Mouse (Mus musculus): ENCODE data around the gene Stk10. TPM values are rescaled to one million over a fixed set of nuclear protein-coding genes. Genes with fewer than 3 reads are reported as not detected.
"Not testable (repeated sequence)": the region's sequence is repeated elsewhere in the genome, so short reads cannot be mapped to it uniquely, and the experiment has no call there.

Stk10 gene
- polyA plus RNA-seq, 1 experiment from 2014 or later: 2.9 TPM

- Histone ChIP-seq H3K36me3 (no peaks in the 10 kb centered on the region), H3K9ac (no peak overlapping the region), H3K4me1 (peaks cover 17% of the 10 kb centered on the region), H3K4me3 (no peak overlapping the region), H3K27ac (no peak overlapping the region), H3K9me3 (no peaks in the 10 kb centered on the region), H3K27me3 (no peaks in the 10 kb centered on the region), H3K4me2 (no peak overlapping the region)
- ATAC-seq (ENCODE audit: borderline replicate concordance, extremely low read depth, low FRiP score, low TSS enrichment): no peak
- 58% methylated on average over 6 of the region's 6 CpGs for WGBS
These were observed 83.0 kb downstream of the Stk10 start for GRCm38 (mm10) chr11:32616091-32616490.

GRCm38 (mm10) chr11:32618036-32618435 lies 84.9 kb downstream of the Stk10 start:
- ATAC-seq (ENCODE audit: borderline replicate concordance, extremely low read depth, low FRiP score, low TSS enrichment): no peak
- H3K9ac ChIP-seq: no peak overlapping the region
- no peak overlapping the region for H3K4me3 ChIP-seq
- no peak overlapping the region for H3K4me2 ChIP-seq
- H3K4me1 ChIP-seq: peaks cover 17% of the 10 kb centered on the region
- H3K27ac ChIP-seq: no peak overlapping the region
- no peaks in the 10 kb centered on the region for H3K27me3 ChIP-seq
- 75% methylated on average over 1 of the region's 1 CpGs for WGBS
- H3K36me3 ChIP-seq: no peaks in the 10 kb centered on the region
- no peaks in the 10 kb centered on the region for H3K9me3 ChIP-seq

- H3K9me3 ChIP-seq; H3K4me2 ChIP-seq; H3K27ac ChIP-seq; H3K4me3 ChIP-seq; H3K9ac ChIP-seq; H3K27me3 ChIP-seq; ATAC-seq (ENCODE audit: borderline replicate concordance, extremely low read depth, low FRiP score, low TSS enrichment); H3K36me3 ChIP-seq: not testable (repeated sequence)
- 79% methylated on average over 5 of the region's 5 CpGs for WGBS
- H3K4me1 ChIP-seq: peaks cover 17% of the 10 kb centered on the region
These were observed 85.5 kb downstream of the Stk10 start for GRCm38 (mm10) chr11:32618641-32619040.

GRCm38 (mm10) chr11:32619257-32619816 lies 86.2 kb downstream of the Stk10 start:
- H3K4me1 ChIP-seq: peaks cover 17% of the 10 kb centered on the region
- H3K27me3 ChIP-seq: no peaks in the 10 kb centered on the region
- 0 out of 2 replicates have a peak overlapping the region, but pooled peaks have one; percentile 7 for H3K4me2 ChIP-seq
- 23% methylated on average over 8 of the region's 8 CpGs for WGBS
- H3K9ac ChIP-seq: no peak overlapping the region
- no peaks in the 10 kb centered on the region for H3K36me3 ChIP-seq
- peak; percentile 82 for ATAC-seq (ENCODE audit: borderline replicate concordance, extremely low read depth, low FRiP score, low TSS enrichment)
- no peak overlapping the region for H3K4me3 ChIP-seq
- H3K27ac ChIP-seq: peak overlapping the region; percentile 87
- no peaks in the 10 kb centered on the region for H3K9me3 ChIP-seq

- H3K9ac ChIP-seq: no peak overlapping the region
- no peak overlapping the region for H3K4me3 ChIP-seq
- peak overlapping the region; percentile 87 for H3K27ac ChIP-seq
- ATAC-seq (ENCODE audit: borderline replicate concordance, extremely low read depth, low FRiP score, low TSS enrichment): no peak
- no peaks in the 10 kb centered on the region for H3K27me3 ChIP-seq
- no peak overlapping the region for H3K4me2 ChIP-seq
- no peaks in the 10 kb centered on the region for H3K9me3 ChIP-seq
- H3K36me3 ChIP-seq: no peaks in the 10 kb centered on the region
- H3K4me1 ChIP-seq: peaks cover 17% of the 10 kb centered on the region
- 72% methylated on average over 6 of the region's 6 CpGs for WGBS
These were observed 86.9 kb downstream of the Stk10 start for GRCm38 (mm10) chr11:32619866-32620456.

GRCm38 (mm10) chr11:32621831-32622478 lies 88.8 kb downstream of the Stk10 start:
- H3K4me3 ChIP-seq: no peak overlapping the region
- no peaks in the 10 kb centered on the region for H3K36me3 ChIP-seq
- 69% methylated on average over 12 of the region's 12 CpGs for WGBS
- H3K27me3 ChIP-seq: no peaks in the 10 kb centered on the region
- no peak overlapping the region for H3K4me2 ChIP-seq
- peaks cover 17% of the 10 kb centered on the region for H3K4me1 ChIP-seq
- no peaks in the 10 kb centered on the region for H3K9me3 ChIP-seq
- no peak for ATAC-seq (ENCODE audit: borderline replicate concordance, extremely low read depth, low FRiP score, low TSS enrichment)
- H3K27ac ChIP-seq: no peak overlapping the region
- no peak overlapping the region for H3K9ac ChIP-seq

GRCm38 (mm10) chr11:32622479-32623190 lies 89.5 kb downstream of the Stk10 start:
- WGBS: 83% methylated on average over 13 of the region's 13 CpGs

GRCm38 (mm10) chr11:32623236-32623635 lies 90.1 kb downstream of the Stk10 start:
- H3K4me1 ChIP-seq: peaks cover 14% of the 10 kb centered on the region
- no peak overlapping the region for H3K9ac ChIP-seq
- H3K4me2 ChIP-seq: no peak overlapping the region
- H3K27me3 ChIP-seq: no peaks in the 10 kb centered on the region
- no peaks in the 10 kb centered on the region for H3K36me3 ChIP-seq
- no peak overlapping the region for H3K4me3 ChIP-seq
- no peak for ATAC-seq (ENCODE audit: borderline replicate concordance, extremely low read depth, low FRiP score, low TSS enrichment)
- no peaks in the 10 kb centered on the region for H3K9me3 ChIP-seq
- no peak overlapping the region for H3K27ac ChIP-seq
- 85% methylated on average over 5 of the region's 5 CpGs for WGBS

More at GRCm38 (mm10) chr11:32622479-32623190, 89.5 kb downstream of the Stk10 start:
- ATAC-seq (ENCODE audit: borderline replicate concordance, extremely low read depth, low FRiP score, low TSS enrichment): no peak
- H3K4me3 ChIP-seq: no peak overlapping the region
- H3K36me3 ChIP-seq: no peaks in the 10 kb centered on the region
- H3K27me3 ChIP-seq: no peaks in the 10 kb centered on the region
- no peak overlapping the region for H3K4me2 ChIP-seq
- peaks cover 17% of the 10 kb centered on the region for H3K4me1 ChIP-seq
- H3K9ac ChIP-seq: no peak overlapping the region
- no peaks in the 10 kb centered on the region for H3K9me3 ChIP-seq
- H3K27ac ChIP-seq: no peak overlapping the region

- Histone ChIP-seq H3K9ac (no peak overlapping the region), H3K4me2 (no peak overlapping the region), H3K27ac (no peak overlapping the region), H3K36me3 (no peaks in the 10 kb centered on the region), H3K4me3 (no peak overlapping the region), H3K9me3 (no peaks in the 10 kb centered on the region), H3K4me1 (peaks cover 12% of the 10 kb centered on the region), H3K27me3 (no peaks in the 10 kb centered on the region)
- no peak for ATAC-seq (ENCODE audit: borderline replicate concordance, extremely low read depth, low FRiP score, low TSS enrichment)
- 84% methylated on average over 6 of the region's 6 CpGs for WGBS
These were observed 90.8 kb downstream of the Stk10 start for GRCm38 (mm10) chr11:32623912-32624311.

GRCm38 (mm10) chr11:32625677-32626076 lies 92.6 kb downstream of the Stk10 start:
- no peaks in the 10 kb centered on the region for H3K4me1 ChIP-seq
- H3K9ac ChIP-seq: no peak overlapping the region
- H3K9me3 ChIP-seq: no peaks in the 10 kb centered on the region
- no peak overlapping the region for H3K4me3 ChIP-seq
- 58% methylated on average over 1 of the region's 1 CpGs for WGBS
- ATAC-seq (ENCODE audit: borderline replicate concordance, extremely low read depth, low FRiP score, low TSS enrichment): no peak
- H3K27ac ChIP-seq: no peak overlapping the region
- no peaks in the 10 kb centered on the region for H3K27me3 ChIP-seq
- no peak overlapping the region for H3K4me2 ChIP-seq
- H3K36me3 ChIP-seq: no peaks in the 10 kb centered on the region

GRCm38 (mm10) chr11:32626079-32626478 lies 93.0 kb downstream of the Stk10 start:
- no peaks in the 10 kb centered on the region for H3K27me3 ChIP-seq
- H3K27ac ChIP-seq: no peak overlapping the region
- no peak overlapping the region for H3K4me2 ChIP-seq
- no peaks in the 10 kb centered on the region for H3K4me1 ChIP-seq
- H3K9ac ChIP-seq: no peak overlapping the region
- no peak for ATAC-seq (ENCODE audit: borderline replicate concordance, extremely low read depth, low FRiP score, low TSS enrichment)
- no peak overlapping the region for H3K4me3 ChIP-seq
- no peaks in the 10 kb centered on the region for H3K36me3 ChIP-seq
- WGBS: 72% methylated on average over 6 of the region's 6 CpGs
- no peaks in the 10 kb centered on the region for H3K9me3 ChIP-seq

- no peak overlapping the region for H3K27ac ChIP-seq
- 77% methylated on average over 6 of the region's 6 CpGs for WGBS
- ATAC-seq (ENCODE audit: borderline replicate concordance, extremely low read depth, low FRiP score, low TSS enrichment): no peak
These were observed 94.8 kb downstream of the Stk10 start for GRCm38 (mm10) chr11:32627900-32628299.

More at GRCm38 (mm10) chr11:32627900-32628299, 94.8 kb downstream of the Stk10 start:
- no peaks in the 10 kb centered on the region for H3K27me3 ChIP-seq
- H3K4me2 ChIP-seq: no peak overlapping the region
- H3K9ac ChIP-seq: no peak overlapping the region
- no peaks in the 10 kb centered on the region for H3K36me3 ChIP-seq
- H3K4me1 ChIP-seq: no peaks in the 10 kb centered on the region
- H3K9me3 ChIP-seq: no peaks in the 10 kb centered on the region
- no peak overlapping the region for H3K4me3 ChIP-seq

Data from lung, embryonic 15.5 days (tissue).